Mouse (Mus musculus) left cerebral cortex, postnatal 14 days (tissue): ENCODE measurements around the gene Rdh19. TPM values are rescaled to one million over a fixed set of nuclear protein-coding genes. Genes with fewer than 3 reads are reported as not detected.

Source experiments
- total RNA-seq, 2 experiments: library from RNA; stranded (reverse); gene quantifications; 2 replicates each; pipeline ENCODE4 v1.2.3; 2021

The Rdh19 gene
- total RNA-seq, 2 experiments from 2014 or later = not detected

Other genes starting within 250 kb of the Rdh19 start
- 100 to 1,000 TPM; 285 to 305 TPM for gene Lrp1, start 228.8 kb upstream of the Rdh19 start, total RNA-seq
- 1 to 10 TPM; 8.6 to 10.0 TPM for gene Stat6, start 206.9 kb upstream of the Rdh19 start, total RNA-seq
- 1 to 10 TPM; 3.9 to 4.6 TPM for gene Nemp1, start 183.0 kb upstream of the Rdh19 start, total RNA-seq
- 10 to 100 TPM; 35.2 to 40.7 TPM for gene Nab2, start 181.4 kb upstream of the Rdh19 start, total RNA-seq
- gene Myo1a, start 144.8 kb upstream of the Rdh19 start, total RNA-seq = under 1 TPM; 0.21 to 0.51 TPM
- 10 to 100 TPM; 15.3 to 21.0 TPM for gene Tac2, start 125.5 kb upstream of the Rdh19 start, total RNA-seq
- 1 to 10 TPM; 8.5 to 8.8 TPM for gene Zbtb39, start 110.4 kb upstream of the Rdh19 start, total RNA-seq
- 1 to 10 TPM; 1.3 to 1.5 TPM for gene Gpr182, start 98.2 kb upstream of the Rdh19 start, total RNA-seq
- under 1 TPM; 0.18 to 0.21 TPM for gene Rdh1, start 90.2 kb upstream of the Rdh19 start, total RNA-seq
- gene Rdh16f1, start 90.1 kb upstream of the Rdh19 start, total RNA-seq = not detected
- under 1 TPM; 0.87 to 0.94 TPM for gene Rdh9, start 73.5 kb upstream of the Rdh19 start, total RNA-seq
- gene Rdh16, start 48.8 kb upstream of the Rdh19 start, total RNA-seq = not detected
- gene Rdh16f2, start 16.5 kb downstream of the Rdh19 start, total RNA-seq = not detected
- gene Rdh7, start 38.9 kb downstream of the Rdh19 start, total RNA-seq = not detected
- gene Sdr9c7, start 48.6 kb downstream of the Rdh19 start, total RNA-seq = not detected
- not detected for gene Hsd17b6, start 157.7 kb downstream of the Rdh19 start, total RNA-seq
- 1 to 10 TPM; 6.4 to 7.2 TPM for gene Prim1, start 165.2 kb downstream of the Rdh19 start, total RNA-seq
- gene Naca, start 185.6 kb downstream of the Rdh19 start, total RNA-seq = 100 to 1,000 TPM; 306 to 320 TPM
- 100 to 1,000 TPM; 131 to 134 TPM for gene Ptges3, start 209.0 kb downstream of the Rdh19 start, total RNA-seq
- 1,000 to 10,000 TPM; 1,697 to 1,804 TPM for gene Atp5b, start 233.3 kb downstream of the Rdh19 start, total RNA-seq
- gene Baz2a, start 241.6 kb downstream of the Rdh19 start, total RNA-seq = 10 to 100 TPM; 30.6 to 32.4 TPM